Mouse (Mus musculus) urinary bladder, adult 18-20 months (tissue): ENCODE results near the gene Cdip1.
A peak's percentile ranks its signal among the peaks of the same experiment; 100 is the strongest.
"Not testable (repeated sequence)": the region's sequence is repeated elsewhere in the genome, so short reads cannot be mapped to it uniquely, and the experiment has no call there.

Experiments
- DNase-seq, 2 experiments: peaks; one replicate each; pipeline ENCODE4 v3.0.0; 2022; ENCODE audit warnings: low spot score in 2 of 2, mixed read lengths in 2 of 2

Cdip1 gene

GRCm38 (mm10) chr16:4789810-4790559 lies at the start of gene Cdip1:
Gene Cdip1, minus strand, starts transcription at chr16:4790292.
- peak; percentile 90 to 98 for DNase-seq

GRCm38 (mm10) chr16:4839552-4839951 lies 49.5 kb upstream of the Cdip1 start:
- no peak for DNase-seq

GRCm38 (mm10) chr16:4837631-4838030 lies 47.5 kb upstream of the Cdip1 start:
- no peak for DNase-seq

- DNase-seq: no peak
Measured at GRCm38 (mm10) chr16:4835191-4835590, 45.1 kb upstream of the Cdip1 start, which contains the start of gene 4930562C15Rik. Gene 4930562C15Rik, plus strand, starts transcription at chr16:4835416.

- no peak for DNase-seq
Measured at GRCm38 (mm10) chr16:4833858-4834257, 43.8 kb upstream of the Cdip1 start.

DNA sequence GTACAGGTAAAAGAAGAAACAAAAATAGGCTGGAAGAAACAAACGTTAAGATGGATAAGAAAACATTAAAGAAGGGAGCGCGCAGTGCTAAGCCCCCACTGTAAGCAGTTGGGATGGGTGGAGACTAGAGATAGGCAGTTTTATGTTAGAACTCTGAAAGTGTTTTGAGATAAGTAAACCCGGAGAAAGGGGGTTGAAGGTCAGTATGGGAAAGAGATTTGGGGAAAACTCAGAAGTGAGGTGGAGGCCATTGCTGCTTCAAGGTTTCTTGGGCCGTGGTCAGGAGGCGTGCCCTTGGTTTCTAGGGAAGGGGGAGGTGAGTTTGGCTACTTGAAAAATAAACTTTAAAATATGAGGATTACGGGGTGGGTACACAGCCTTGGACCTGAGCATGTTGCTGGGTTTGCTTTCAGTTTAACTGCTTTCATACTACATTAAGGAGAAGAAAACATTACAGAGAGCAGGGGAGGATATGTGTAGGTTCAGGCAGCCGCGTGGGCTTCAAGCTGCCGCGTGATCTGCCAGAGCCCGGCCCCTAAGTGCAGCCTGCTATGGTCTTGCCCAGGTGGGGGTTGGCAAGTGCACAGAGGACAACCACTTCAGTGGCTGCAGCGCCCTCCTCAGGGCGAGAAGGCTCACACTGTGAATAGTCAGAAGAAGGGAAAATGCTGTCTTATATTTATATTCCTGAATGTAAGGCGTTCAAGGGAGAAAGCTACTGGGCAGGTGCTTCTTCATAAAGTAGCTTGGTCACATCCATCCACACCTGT lies 41.7 kb upstream of the Cdip1 start:
- DNase-seq: no peak

DNA sequence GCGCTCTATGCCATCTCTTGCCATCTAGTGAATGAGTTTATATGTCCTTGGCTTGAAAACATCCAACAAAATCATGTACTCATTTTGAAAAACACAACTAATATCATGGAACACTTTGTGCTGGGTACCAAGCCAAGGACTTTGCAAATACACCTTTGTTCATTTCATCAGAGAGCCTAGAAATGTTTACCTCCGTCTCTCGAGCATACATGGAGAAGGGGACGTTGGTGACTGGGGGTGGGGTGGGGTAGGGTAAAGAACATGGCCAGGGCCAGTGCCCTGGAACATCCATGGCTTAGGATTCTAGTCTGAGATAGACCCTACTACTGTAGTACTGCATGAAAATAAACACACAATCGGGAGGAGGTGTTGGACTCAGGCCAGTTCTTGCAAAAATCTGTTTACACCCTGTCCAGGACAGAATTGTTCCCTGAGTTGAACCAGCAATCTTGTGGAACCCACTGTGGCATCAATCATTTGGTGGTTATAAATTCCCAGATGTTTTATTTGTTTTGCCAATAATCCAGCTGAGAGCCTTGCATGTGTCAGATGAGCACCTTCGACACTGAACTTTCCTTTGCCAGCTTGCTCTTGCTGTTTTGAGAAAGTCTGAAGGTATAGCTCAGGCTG lies 39.3 kb upstream of the Cdip1 start:
- DNase-seq: no peak

DNA sequence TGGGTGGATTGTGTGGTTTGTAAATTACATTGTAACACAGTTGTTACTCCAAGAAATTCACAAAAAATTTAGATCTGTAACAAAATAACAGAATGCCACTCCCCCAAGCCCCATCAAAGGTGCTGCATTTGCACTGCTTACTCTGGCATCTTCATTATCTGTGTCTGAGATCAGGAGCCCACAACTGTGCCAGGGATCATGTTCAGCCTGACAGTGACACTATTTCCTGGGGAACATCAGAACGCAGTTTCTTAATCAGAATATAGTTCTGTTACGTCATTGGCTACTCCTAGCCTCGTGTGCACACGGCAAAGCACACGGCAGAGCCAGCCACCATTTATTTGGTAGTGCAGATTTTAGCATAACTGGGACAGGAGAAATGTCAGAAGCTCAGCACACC lies 37.5 kb upstream of the Cdip1 start:
- no peak for DNase-seq

DNA sequence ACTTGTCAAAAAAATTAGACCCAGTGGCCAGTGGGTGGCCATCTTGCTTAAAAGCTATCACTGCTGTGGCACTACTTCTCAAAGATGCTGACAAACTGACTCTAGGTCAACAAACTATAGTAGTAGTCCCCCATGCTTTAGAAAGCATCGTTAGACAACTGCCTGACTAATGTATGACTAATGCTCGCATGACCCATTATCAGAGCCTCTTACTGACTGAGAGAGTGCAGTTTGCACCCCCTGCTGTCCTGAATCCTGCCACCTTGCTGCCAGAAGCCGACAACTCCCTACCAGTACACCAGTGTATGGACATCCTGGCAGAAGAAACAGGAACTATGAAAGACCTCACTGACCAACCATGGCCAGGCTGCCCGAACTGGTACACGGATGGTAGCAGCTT lies 34.4 kb upstream of the Cdip1 start:
- not testable (repeated sequence) for DNase-seq

GRCm38 (mm10) chr16:4818349-4818748 lies 28.3 kb upstream of the Cdip1 start:
- DNase-seq: no peak

DNA sequence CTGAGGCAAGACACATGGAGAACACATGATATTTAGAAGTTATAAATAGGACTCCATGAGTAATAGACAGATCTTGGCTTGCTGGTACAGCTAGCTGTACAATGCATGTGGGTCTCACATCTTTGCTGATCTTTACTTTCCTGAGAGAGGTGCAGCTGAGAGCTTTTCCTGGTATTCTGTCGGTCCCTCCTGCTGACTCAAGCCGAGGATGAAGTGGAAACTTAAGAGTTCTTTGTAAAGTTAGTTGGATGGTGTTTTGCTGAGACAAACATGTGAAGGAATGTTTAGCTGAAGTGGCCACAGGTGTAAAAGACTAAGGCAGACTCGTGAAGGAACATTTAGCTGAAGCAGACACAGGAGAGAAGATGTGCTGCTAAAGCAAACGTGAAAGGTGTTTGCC lies 6.5 kb upstream of the Cdip1 start:
- no peak for DNase-seq

GRCm38 (mm10) chr16:4791332-4791731 lies 1.2 kb upstream of the Cdip1 start:
- DNase-seq: no peak

- no peak for DNase-seq
Measured at GRCm38 (mm10) chr16:4789311-4789768, 752 bp downstream of the Cdip1 start.

DNA sequence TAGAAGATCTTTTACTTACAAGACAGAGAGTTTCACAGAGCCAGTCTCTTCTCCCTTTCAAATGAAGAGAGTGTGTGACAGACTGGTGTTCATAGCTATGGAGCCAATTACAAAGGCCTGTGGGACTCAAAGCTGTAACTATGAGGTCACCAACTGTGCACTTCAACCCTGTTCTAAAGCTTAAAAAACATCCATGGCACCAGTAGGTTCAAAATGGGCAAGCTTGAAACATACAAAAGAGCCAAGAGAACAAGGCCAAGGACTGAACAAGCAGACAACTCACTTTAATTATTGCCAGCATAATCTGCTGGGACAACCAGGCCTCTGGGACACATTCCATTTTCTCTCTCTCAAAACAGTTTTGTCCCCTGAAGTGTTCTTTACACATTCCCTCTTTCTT lies 1.9 kb downstream of the Cdip1 start:
- no peak for DNase-seq

DNA sequence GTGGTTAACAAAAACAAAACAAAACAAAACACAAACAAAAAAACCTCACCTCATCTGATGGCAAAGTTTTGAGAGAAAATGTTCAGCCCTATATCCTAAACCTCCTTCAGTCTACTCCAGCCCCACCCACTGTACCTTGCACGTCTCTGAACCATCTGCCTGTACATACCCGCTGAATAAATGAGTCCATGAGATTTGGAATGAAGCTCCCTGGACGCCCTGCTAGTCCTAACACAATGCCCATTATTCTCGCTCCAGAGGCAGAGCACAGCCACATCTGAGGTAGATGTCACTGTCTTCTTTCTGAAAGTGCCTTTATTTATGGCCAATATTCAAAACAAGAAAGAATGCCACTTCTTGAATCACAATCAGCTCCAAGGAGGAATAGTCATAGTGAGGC lies 4.4 kb downstream of the Cdip1 start:
- no peak for DNase-seq

DNA sequence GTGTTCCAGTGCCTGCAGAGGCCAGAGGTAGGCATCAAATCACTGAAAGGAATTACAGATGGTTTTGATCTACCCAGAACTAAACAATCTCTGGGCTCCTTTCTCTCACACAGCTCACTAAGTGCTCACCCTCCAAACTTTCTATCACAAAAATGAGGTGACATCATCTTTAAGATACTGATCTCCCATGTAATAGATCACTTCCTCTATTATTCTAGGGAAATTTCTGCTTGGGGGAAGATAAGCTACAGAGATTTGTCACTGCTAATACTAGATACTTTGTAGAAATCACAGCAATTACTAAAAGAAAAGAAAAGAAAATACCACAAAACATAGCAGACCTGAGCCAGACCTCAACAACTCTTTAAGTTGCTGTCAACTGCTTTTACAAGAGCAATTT lies 7.6 kb downstream of the Cdip1 start:
- DNase-seq: no peak

GRCm38 (mm10) chr16:4781524-4782196 lies 8.4 kb downstream of the Cdip1 start:
- DNase-seq: peak in 1 of 2 experiments; percentile 44

- no peak for DNase-seq
Measured at GRCm38 (mm10) chr16:4778940-4779339, 11.2 kb downstream of the Cdip1 start.

DNA sequence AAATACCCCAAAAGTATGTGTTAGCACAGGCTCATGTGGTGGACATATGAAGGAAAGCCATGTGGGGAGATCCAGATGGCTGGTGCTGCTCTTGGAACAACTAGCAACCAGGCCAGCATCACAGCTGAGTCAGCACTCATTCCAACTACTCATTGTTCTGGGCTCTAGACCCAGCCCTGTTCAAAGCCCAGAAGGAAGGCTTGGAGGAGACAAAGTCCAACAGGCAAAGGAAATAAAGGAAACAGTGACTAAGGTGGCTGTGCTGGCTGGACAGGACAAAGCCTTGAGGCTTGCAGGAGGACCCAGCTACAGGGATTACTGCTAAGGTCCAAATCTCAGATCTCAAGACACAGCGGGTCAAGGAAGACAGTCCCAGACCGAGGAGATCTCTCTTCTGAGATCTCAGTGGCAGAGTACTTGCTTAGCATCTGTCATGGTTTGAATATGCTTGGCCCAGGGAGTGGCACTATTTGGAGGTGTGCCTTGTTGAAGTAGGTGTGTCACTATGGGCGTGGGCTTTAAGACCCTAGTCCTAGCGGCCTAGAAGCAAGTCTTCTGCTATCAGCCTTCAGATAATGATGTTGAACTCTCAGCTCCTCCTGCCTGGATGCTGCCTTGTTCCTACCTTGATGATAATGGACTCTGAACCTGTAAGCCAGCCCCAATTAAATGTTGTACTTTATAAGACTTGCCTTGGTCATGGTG lies 12.0 kb downstream of the Cdip1 start:
- no peak for DNase-seq

DNA sequence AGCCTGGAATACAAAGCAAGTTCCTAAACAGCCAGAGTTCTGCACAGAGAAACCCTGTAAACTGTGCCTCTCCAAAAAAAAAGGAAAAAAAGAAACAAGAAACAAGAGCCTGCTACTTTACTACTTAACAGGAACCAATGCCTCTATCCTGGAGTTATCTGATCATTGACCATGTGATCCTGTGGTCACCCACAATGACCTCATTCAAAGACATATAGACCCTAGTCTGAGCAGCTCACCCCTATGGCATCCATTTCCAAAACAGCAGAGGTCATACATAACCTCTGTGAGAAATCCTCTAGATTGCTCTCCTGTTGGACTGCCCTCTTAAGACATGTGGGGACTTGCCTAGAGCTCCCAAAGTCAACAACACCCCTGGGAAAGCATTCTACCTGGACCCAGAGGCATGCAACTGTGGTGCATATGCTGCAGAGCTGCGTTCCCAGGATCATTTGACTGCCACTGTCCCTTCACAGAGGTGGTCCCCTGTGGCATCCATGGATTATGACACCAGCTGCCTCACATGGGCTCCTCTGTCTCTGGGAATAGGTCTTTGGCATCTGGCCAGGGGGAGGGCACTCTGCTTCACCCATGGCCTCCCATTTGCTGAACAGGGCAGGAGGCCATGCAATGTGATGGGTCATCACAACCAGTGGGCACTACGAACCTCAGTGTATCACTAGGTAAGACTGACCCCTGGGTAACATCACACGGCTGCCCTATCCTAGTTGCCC lies 12.8 kb downstream of the Cdip1 start:
- DNase-seq: no peak
